Mouse (Mus musculus) ovary, postnatal 10 days (tissue): ENCODE measurements around the gene Fryl.

Source experiments
- DNase-seq: peaks from one replicate; pipeline ENCODE4 v3.0.0; 2022; ENCODE audit warnings: low spot score

Gene Fryl

GRCm38 (mm10) chr5:73255321-73256251 is 833 bp downstream of the Fryl start:
- DNase-seq = peak; percentile 32

GRCm38 (mm10) chr5:73254660-73255059 is 1.8 kb downstream of the Fryl start:
- DNase-seq = no peak

- DNase-seq = no peak
Measured at GRCm38 (mm10) chr5:73252739-73253138, 3.7 kb downstream of the Fryl start.

GRCm38 (mm10) chr5:73249341-73249740 is 7.1 kb downstream of the Fryl start:
- DNase-seq = no peak

GRCm38 (mm10) chr5:73248211-73248610 is 8.2 kb downstream of the Fryl start:
- DNase-seq = no peak

- no peak for DNase-seq
Measured at GRCm38 (mm10) chr5:73246414-73246813, 10.0 kb downstream of the Fryl start.

GRCm38 (mm10) chr5:73244403-73244802 is 12.0 kb downstream of the Fryl start:
- no peak for DNase-seq

GRCm38 (mm10) chr5:73241966-73242365 is 14.5 kb downstream of the Fryl start:
- no peak for DNase-seq

- no peak for DNase-seq
Measured at GRCm38 (mm10) chr5:73241332-73241731, 15.1 kb downstream of the Fryl start.

GRCm38 (mm10) chr5:73240391-73240790 is 16.0 kb downstream of the Fryl start:
- no peak for DNase-seq

- DNase-seq = no peak
Measured at GRCm38 (mm10) chr5:73236894-73237334, 19.5 kb downstream of the Fryl start.

GRCm38 (mm10) chr5:73235201-73235600 is 21.2 kb downstream of the Fryl start:
- no peak for DNase-seq

GRCm38 (mm10) chr5:73233018-73233881 is 23.2 kb downstream of the Fryl start:
- DNase-seq = no peak

GRCm38 (mm10) chr5:73232267-73232666 is 24.2 kb downstream of the Fryl start:
- no peak for DNase-seq

- no peak for DNase-seq
Measured at GRCm38 (mm10) chr5:73231835-73232234, 24.6 kb downstream of the Fryl start.

- DNase-seq = no peak
Measured at GRCm38 (mm10) chr5:73230171-73230570, 26.2 kb downstream of the Fryl start.

- DNase-seq = no peak
Measured at GRCm38 (mm10) chr5:73229467-73229866, 27.0 kb downstream of the Fryl start.

- DNase-seq = no peak
Measured at GRCm38 (mm10) chr5:73228291-73229049, 27.9 kb downstream of the Fryl start.

GRCm38 (mm10) chr5:73227518-73228101 is 28.8 kb downstream of the Fryl start:
- DNase-seq = no peak

GRCm38 (mm10) chr5:73223065-73223464 is 33.4 kb downstream of the Fryl start:
- DNase-seq = no peak

GRCm38 (mm10) chr5:73222397-73222796 is 34.0 kb downstream of the Fryl start:
- no peak for DNase-seq

GRCm38 (mm10) chr5:73221826-73222225 is 34.6 kb downstream of the Fryl start:
- DNase-seq = no peak
